Mouse (Mus musculus): ENCODE data around the gene Hace1. TPM values are rescaled to one million over a fixed set of nuclear protein-coding genes. Genes with fewer than 3 reads are reported as not detected.

The Hace1 gene
- polyA plus RNA-seq, 1 experiment, result 3.0 TPM

- peaks cover 13% of the 10 kb centered on the region for H3K79me2 ChIP-seq (ENCODE audit: control insufficient read depth, insufficient read depth)
These were observed 6.2 kb downstream of the Hace1 start for GRCm38 (mm10) chr10:45583829-45584228.

DNA sequence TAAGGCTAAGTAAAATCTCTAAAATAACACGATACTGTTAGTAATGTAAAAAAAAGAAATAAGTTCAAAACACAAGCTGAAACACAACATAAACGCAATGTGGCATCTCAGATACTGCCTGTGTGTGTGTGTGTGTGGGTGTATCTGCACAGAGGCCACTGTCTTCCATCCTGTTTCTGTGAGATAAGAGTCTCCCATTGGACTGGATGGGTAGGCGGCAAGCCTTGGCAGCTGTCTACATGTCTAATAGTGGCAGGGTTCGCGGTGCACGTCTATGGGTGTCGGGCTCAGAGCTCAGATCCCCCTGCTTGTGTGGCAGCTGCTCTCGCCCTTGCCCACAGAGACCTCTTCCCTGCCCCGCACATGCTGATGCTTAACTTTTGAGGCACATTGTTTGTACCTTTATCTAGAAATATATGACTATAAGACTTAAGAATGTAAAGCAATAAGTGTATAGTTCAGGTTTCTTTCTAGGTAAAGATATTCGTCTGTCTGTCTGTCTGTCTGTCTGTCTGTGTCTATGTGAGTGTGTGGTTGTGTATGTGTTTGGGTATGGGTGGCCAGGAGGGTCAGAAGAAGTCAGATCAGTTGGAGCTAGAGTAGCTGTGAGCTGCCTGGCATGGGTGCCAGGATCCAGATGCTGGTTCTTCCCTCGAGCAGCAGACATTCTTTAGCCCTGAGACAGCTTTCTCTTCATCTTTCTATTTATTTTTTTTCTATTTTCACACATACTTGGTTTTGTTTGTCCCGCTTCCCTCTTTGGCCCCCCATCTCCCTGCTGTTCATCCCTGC, 6.9 kb downstream of the Hace1 start:
- Histone ChIP-seq H3K36me3 (ENCODE audit: control insufficient read depth, insufficient read depth) (no peaks in the 10 kb centered on the region), H3K4me2 (ENCODE audit: low read depth) (no peak overlapping the region), H3K4me3 (no peak overlapping the region), H3K27me3 (ENCODE audit: control insufficient read depth, insufficient read depth, insufficient read length) (no peaks in the 10 kb centered on the region), H3ac (ENCODE audit: control insufficient read depth, insufficient read length) (no peak overlapping the region), H3K79me2 (ENCODE audit: control insufficient read depth, insufficient read depth) (peaks cover 13% of the 10 kb centered on the region)
- no peak for TF ChIP-seq TCF3 (IDR thresholded peaks at IDR 0.05; ENCODE audit: insufficient read length, low read depth)
- TF ChIP-seq MYOD1 (IDR thresholded peaks at IDR 0.05; ENCODE audit: control insufficient read depth in 1 of 3, insufficient read length in 2 of 3, low read depth in 2 of 3), result peak in 1 of 3 experiments; percentile 10

More at GRCm38 (mm10) chr10:45583829-45584228, 6.2 kb downstream of the Hace1 start:
- Histone ChIP-seq H3ac (ENCODE audit: control insufficient read depth, insufficient read length) (no peak overlapping the region), H3K4me2 (ENCODE audit: low read depth) (no peak overlapping the region), H3K27me3 (ENCODE audit: control insufficient read depth, insufficient read depth, insufficient read length) (no peaks in the 10 kb centered on the region), H3K4me3 (no peak overlapping the region), H3K36me3 (ENCODE audit: control insufficient read depth, insufficient read depth) (no peaks in the 10 kb centered on the region)
- TF ChIP-seq MAX (IDR thresholded peaks at IDR 0.05; ENCODE audit: low read depth), result no peak
- TF ChIP-seq TCF3 (IDR thresholded peaks at IDR 0.05; ENCODE audit: insufficient read length, low read depth), result no peak
- TF ChIP-seq SRF (IDR thresholded peaks at IDR 0.05; ENCODE audit: control insufficient read depth, insufficient read length, low read depth), result no peak
- TF ChIP-seq USF1 (IDR thresholded peaks at IDR 0.05; ENCODE audit: low read depth), result no peak
- no peak for TF ChIP-seq POLR2AphosphoS2 (IDR thresholded peaks at IDR 0.05; ENCODE audit: insufficient read length, low read depth)
- no peak for TF ChIP-seq TCF12 (IDR thresholded peaks at IDR 0.05; ENCODE audit: insufficient read depth, poor library complexity, severe bottlenecking)
- no peak for TF ChIP-seq POLR2A (IDR thresholded peaks at IDR 0.05; ENCODE audit: insufficient read length, low read depth)
- TF ChIP-seq MYOG (IDR thresholded peaks at IDR 0.05; ENCODE audit: control insufficient read depth in 1 of 3, insufficient read depth in 1 of 3, insufficient read length in 2 of 3, low read depth in 2 of 3), result no peak
- TF ChIP-seq MYOD1 (IDR thresholded peaks at IDR 0.05; ENCODE audit: control insufficient read depth in 1 of 3, insufficient read length in 2 of 3, low read depth in 2 of 3), result no peak
- TF ChIP-seq CEBPB (IDR thresholded peaks at IDR 0.05; ENCODE audit: insufficient read depth, poor library complexity, severe bottlenecking), result no peak
- no peak for TF ChIP-seq E2F4 (IDR thresholded peaks at IDR 0.05; ENCODE audit: insufficient read depth)
- no peak for TF ChIP-seq REST (IDR thresholded peaks at IDR 0.05; ENCODE audit: insufficient read depth, insufficient read length)

- H3K36me3 ChIP-seq (ENCODE audit: control insufficient read depth, insufficient read depth), result peaks cover 12% of the 10 kb centered on the region
- no peak overlapping the region for H3K4me3 ChIP-seq
- no peaks in the 10 kb centered on the region for H3K79me2 ChIP-seq (ENCODE audit: control insufficient read depth, insufficient read depth)
- H3K4me2 ChIP-seq (ENCODE audit: low read depth), result no peak overlapping the region
- no peak overlapping the region for H3ac ChIP-seq (ENCODE audit: control insufficient read depth, insufficient read length)
- H3K27me3 ChIP-seq (ENCODE audit: control insufficient read depth, insufficient read depth, insufficient read length), result no peaks in the 10 kb centered on the region
- TF ChIP-seq POLR2A (IDR thresholded peaks at IDR 0.05; ENCODE audit: insufficient read length, low read depth) (no peak), POLR2AphosphoS2 (IDR thresholded peaks at IDR 0.05; ENCODE audit: insufficient read length, low read depth) (no peak), TCF12 (IDR thresholded peaks at IDR 0.05; ENCODE audit: insufficient read depth, poor library complexity, severe bottlenecking) (no peak), USF1 (IDR thresholded peaks at IDR 0.05; ENCODE audit: low read depth) (no peak), MYOD1 (IDR thresholded peaks at IDR 0.05; ENCODE audit: control insufficient read depth in 1 of 3, insufficient read length in 2 of 3, low read depth in 2 of 3) (no peak), MYOG (IDR thresholded peaks at IDR 0.05; ENCODE audit: control insufficient read depth in 1 of 3, insufficient read depth in 1 of 3, insufficient read length in 2 of 3, low read depth in 2 of 3) (no peak), SRF (IDR thresholded peaks at IDR 0.05; ENCODE audit: control insufficient read depth, insufficient read length, low read depth) (no peak), MAX (IDR thresholded peaks at IDR 0.05; ENCODE audit: low read depth) (no peak), CEBPB (IDR thresholded peaks at IDR 0.05; ENCODE audit: insufficient read depth, poor library complexity, severe bottlenecking) (no peak), TCF3 (IDR thresholded peaks at IDR 0.05; ENCODE audit: insufficient read length, low read depth) (no peak), REST (IDR thresholded peaks at IDR 0.05; ENCODE audit: insufficient read depth, insufficient read length) (no peak), E2F4 (IDR thresholded peaks at IDR 0.05; ENCODE audit: insufficient read depth) (no peak)
These were observed 28.2 kb downstream of the Hace1 start for GRCm38 (mm10) chr10:45605853-45606252.

DNA sequence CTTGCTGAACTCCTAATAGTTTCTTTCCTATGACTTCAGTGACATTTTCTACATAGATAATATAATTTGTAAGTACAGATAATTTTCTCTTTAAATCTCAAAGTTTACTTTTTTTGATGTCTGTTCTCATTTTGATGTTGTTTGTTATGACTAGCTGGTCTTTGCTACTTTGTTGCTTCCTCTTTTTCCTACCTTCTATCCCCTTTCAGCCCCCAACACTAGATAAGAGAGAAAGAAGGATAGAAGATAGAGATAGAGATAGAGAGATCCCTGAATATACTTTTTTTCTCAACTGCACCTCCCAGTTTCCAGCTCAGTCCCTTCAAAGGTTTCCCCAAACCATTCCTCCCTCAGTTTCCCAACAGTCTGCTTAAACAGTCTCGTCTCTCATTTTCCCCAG, 33.1 kb downstream of the Hace1 start:
- Histone ChIP-seq H3K4me2 (ENCODE audit: low read depth) (no peak overlapping the region), H3K36me3 (ENCODE audit: control insufficient read depth, insufficient read depth) (peaks cover 12% of the 10 kb centered on the region), H3K79me2 (ENCODE audit: control insufficient read depth, insufficient read depth) (no peaks in the 10 kb centered on the region), H3K4me3 (no peak overlapping the region), H3K27me3 (ENCODE audit: control insufficient read depth, insufficient read depth, insufficient read length) (no peaks in the 10 kb centered on the region), H3ac (ENCODE audit: control insufficient read depth, insufficient read length) (no peak overlapping the region)
- TF ChIP-seq MYOG (IDR thresholded peaks at IDR 0.05; ENCODE audit: control insufficient read depth in 1 of 3, insufficient read depth in 1 of 3, insufficient read length in 2 of 3, low read depth in 2 of 3), result no peak
- no peak for TF ChIP-seq SRF (IDR thresholded peaks at IDR 0.05; ENCODE audit: control insufficient read depth, insufficient read length, low read depth)
- no peak for TF ChIP-seq USF1 (IDR thresholded peaks at IDR 0.05; ENCODE audit: low read depth)
- no peak for TF ChIP-seq CEBPB (IDR thresholded peaks at IDR 0.05; ENCODE audit: insufficient read depth, poor library complexity, severe bottlenecking)
- no peak for TF ChIP-seq MAX (IDR thresholded peaks at IDR 0.05; ENCODE audit: low read depth)
- TF ChIP-seq MYOD1 (IDR thresholded peaks at IDR 0.05; ENCODE audit: control insufficient read depth in 1 of 3, insufficient read length in 2 of 3, low read depth in 2 of 3), result no peak
- TF ChIP-seq POLR2A (IDR thresholded peaks at IDR 0.05; ENCODE audit: insufficient read length, low read depth), result no peak

- Histone ChIP-seq H3ac (ENCODE audit: control insufficient read depth, insufficient read length) (no peak overlapping the region), H3K36me3 (ENCODE audit: control insufficient read depth, insufficient read depth) (peaks cover 5% of the 10 kb centered on the region), H3K79me2 (ENCODE audit: control insufficient read depth, insufficient read depth) (no peaks in the 10 kb centered on the region), H3K4me3 (no peak overlapping the region), H3K27me3 (ENCODE audit: control insufficient read depth, insufficient read depth, insufficient read length) (no peaks in the 10 kb centered on the region), H3K4me2 (ENCODE audit: low read depth) (no peak overlapping the region)
- no peak for TF ChIP-seq USF1 (IDR thresholded peaks at IDR 0.05; ENCODE audit: low read depth)
- no peak for TF ChIP-seq TCF3 (IDR thresholded peaks at IDR 0.05; ENCODE audit: insufficient read length, low read depth)
- no peak for TF ChIP-seq E2F4 (IDR thresholded peaks at IDR 0.05; ENCODE audit: insufficient read depth)
- TF ChIP-seq MYOD1 (IDR thresholded peaks at IDR 0.05; ENCODE audit: control insufficient read depth in 1 of 3, insufficient read length in 2 of 3, low read depth in 2 of 3), result no peak
- TF ChIP-seq POLR2A (IDR thresholded peaks at IDR 0.05; ENCODE audit: insufficient read length, low read depth), result no peak
- TF ChIP-seq CEBPB (IDR thresholded peaks at IDR 0.05; ENCODE audit: insufficient read depth, poor library complexity, severe bottlenecking), result no peak
- TF ChIP-seq MAX (IDR thresholded peaks at IDR 0.05; ENCODE audit: low read depth), result no peak
- no peak for TF ChIP-seq SRF (IDR thresholded peaks at IDR 0.05; ENCODE audit: control insufficient read depth, insufficient read length, low read depth)
These were observed 38.4 kb downstream of the Hace1 start for GRCm38 (mm10) chr10:45616012-45616411.

Data from myocyte (in vitro differentiated cells).